Mouse (Mus musculus): ENCODE results near the gene Adprm. TPM values are rescaled to one million over a fixed set of nuclear protein-coding genes. Genes with fewer than 3 reads are reported as not detected.
"Not testable (repeated sequence)": the region's sequence is repeated elsewhere in the genome, so short reads cannot be mapped to it uniquely, and the experiment has no call there.

Adprm gene
- polyA plus RNA-seq, 1 experiment from 2014 or later, result 37.5 TPM

DNA sequence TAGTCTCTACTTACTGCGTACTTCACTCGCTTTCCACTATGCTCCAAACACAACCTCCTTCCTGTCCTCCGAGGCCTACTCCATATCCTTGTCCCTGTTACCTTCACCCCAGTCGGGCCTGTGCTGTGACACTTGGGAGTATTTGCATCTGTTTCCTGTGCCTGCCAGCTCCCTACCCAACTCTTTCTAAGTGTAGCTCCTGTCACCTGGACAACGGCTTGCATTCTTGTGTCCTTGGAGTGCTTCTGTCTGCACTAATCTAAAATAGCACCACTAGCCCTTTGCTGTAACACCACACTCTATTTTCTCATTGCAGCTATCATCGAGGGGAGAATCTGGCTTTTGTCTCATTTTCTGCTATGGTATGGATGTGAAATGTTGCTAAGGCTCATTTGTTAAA is 11.9 kb downstream of the Adprm start:
- no peak overlapping the region for H3K4me3 ChIP-seq
- H3K27ac ChIP-seq (replicated peaks), result no peak overlapping the region
- H3K4me2 ChIP-seq (replicated peaks), result no peak overlapping the region
- WGBS, result 95% methylated on average over 6 of the region's 6 CpGs
- ATAC-seq (ENCODE audit: low FRiP score, low read depth), result no peak
- no peaks in the 10 kb centered on the region; the same call in 1 of the 2 replicates for H3K9me3 ChIP-seq
- 0 out of 2 replicates have a peak, but pooled peaks cover 2% of the 10 kb centered on the region for H3K4me1 ChIP-seq
- no peaks in the 10 kb centered on the region for H3K27me3 ChIP-seq
- H3K36me3 ChIP-seq, result peaks cover 55% of the 10 kb centered on the region
- H3K9ac ChIP-seq (replicated peaks), result no peak overlapping the region

- Histone ChIP-seq H3K4me3 (no peak overlapping the region), H3K4me1 (0 out of 2 replicates have a peak, but pooled peaks cover 2% of the 10 kb centered on the region), H3K27me3 (no peaks in the 10 kb centered on the region), H3K36me3 (peaks cover 55% of the 10 kb centered on the region), H3K27ac (replicated peaks) (no peak overlapping the region), H3K9ac (replicated peaks) (no peak overlapping the region), H3K4me2 (replicated peaks) (no peak overlapping the region), H3K9me3 (no peaks in the 10 kb centered on the region; the same call in 1 of the 2 replicates)
- WGBS, result 87% methylated on average over 3 of the region's 3 CpGs
- ATAC-seq (ENCODE audit: low FRiP score, low read depth), result no peak
These were observed 12.6 kb downstream of the Adprm start for GRCm38 (mm10) chr11:67039799-67040198.

DNA sequence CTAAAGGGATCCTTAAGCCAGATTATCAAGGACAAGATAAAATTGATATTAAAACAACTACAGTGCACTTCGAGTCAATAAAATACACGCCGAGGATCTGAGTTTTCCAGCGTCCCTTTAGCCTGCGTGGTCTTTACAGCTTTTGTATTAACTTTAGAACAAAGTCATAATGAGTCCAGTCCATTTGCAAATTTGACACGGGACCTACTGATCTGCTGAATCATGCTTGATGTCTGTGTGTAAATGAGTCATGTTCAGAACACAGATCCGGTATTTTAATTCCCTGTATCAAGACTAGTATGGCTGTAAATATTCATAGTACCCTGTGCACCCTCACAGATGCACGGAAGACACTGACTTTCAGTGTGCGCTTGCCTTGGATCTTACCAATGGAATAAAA is 15.5 kb downstream of the Adprm start:
- H3K27me3 ChIP-seq, result no peaks in the 10 kb centered on the region
- H3K4me3 ChIP-seq, result no peak overlapping the region
- H3K9ac ChIP-seq (replicated peaks), result no peak overlapping the region
- no peaks in the 10 kb centered on the region; the same call in 1 of the 2 replicates for H3K9me3 ChIP-seq
- peaks cover 48% of the 10 kb centered on the region for H3K36me3 ChIP-seq
- no peak overlapping the region for H3K27ac ChIP-seq (replicated peaks)
- H3K4me2 ChIP-seq (replicated peaks), result no peak overlapping the region
- WGBS, result 95% methylated on average over 9 of the region's 9 CpGs
- H3K4me1 ChIP-seq, result no peaks in the 10 kb centered on the region
- no peak for ATAC-seq (ENCODE audit: low FRiP score, low read depth)

DNA sequence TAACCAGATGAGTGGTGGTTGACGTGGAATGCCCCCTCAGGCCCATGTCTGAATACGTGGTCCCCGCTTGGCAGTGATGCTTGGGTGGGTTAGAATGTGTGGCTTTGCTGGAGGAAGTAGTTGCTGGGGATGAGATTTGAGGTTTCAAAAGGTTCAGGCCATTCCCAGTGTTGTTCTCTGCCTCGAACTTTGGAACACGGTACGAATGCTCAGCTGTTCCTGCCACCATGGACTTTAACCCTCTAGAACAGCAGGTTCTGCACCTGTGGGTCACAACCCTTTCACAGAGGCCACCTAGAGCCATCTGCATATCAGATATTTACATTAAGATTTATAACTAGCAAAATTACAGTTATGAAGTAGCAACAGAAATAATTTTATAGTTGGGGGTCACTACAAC is 16.2 kb downstream of the Adprm start:
- Histone ChIP-seq H3K36me3 (peaks cover 42% of the 10 kb centered on the region), H3K9me3 (no peaks in the 10 kb centered on the region; the same call in 1 of the 2 replicates), H3K4me2 (replicated peaks) (no peak overlapping the region), H3K27ac (replicated peaks) (no peak overlapping the region), H3K9ac (replicated peaks) (no peak overlapping the region), H3K4me1 (no peaks in the 10 kb centered on the region), H3K4me3 (no peak overlapping the region), H3K27me3 (no peaks in the 10 kb centered on the region)
- 89% methylated on average over 6 of the region's 6 CpGs for WGBS
- ATAC-seq (ENCODE audit: low FRiP score, low read depth), result no peak

DNA sequence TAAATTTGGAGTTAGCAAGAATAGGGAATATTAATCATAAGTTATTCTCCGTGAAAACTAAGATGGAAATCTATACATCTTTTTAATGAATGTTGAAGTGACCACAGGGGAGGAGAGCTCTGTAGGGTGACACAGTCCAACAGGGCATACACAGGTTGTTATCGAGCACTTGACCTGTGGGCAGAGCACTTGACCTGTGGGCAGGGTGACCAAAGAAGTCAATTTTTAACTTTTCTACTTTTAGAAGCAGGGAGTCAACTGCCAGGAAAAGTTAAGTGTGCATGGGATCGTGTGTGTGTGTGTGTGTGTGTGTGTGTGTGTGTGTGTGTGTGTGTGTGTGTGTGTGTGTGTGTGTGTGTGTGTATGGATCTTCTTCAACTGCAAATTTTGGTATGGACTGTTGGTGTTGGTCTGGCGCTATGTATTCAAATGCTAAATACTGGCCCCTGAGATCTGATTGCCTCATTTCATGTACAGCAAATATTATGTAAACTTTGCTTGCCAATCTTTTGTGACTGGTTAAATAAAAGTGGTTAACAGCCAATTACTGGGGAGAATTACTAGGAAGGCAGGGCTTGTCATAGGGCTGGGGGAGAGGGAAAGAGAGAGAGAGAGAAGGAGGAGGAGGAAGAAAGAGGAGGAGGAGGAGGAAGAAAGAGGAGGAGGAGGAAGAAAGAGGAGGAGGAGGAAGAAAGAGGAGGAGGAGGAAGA is 17.5 kb downstream of the Adprm start:
- WGBS, result 86% methylated on average over 4 of the region's 4 CpGs

DNA sequence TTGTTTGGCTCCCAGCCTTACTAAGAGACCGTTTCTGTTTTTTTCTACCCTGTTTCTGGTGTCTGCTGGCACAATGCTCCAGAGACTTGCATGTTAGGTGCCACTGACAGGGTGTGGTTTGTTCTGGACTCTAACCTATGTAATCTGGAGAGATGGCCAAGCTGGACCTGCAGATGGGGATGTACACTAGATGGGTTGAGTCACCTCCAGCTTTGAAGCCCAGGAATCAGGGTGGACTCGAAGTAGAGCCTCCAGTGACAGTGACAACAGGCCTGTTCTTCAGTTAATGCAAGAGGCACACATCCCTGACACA is 20.8 kb downstream of the Adprm start:
- H3K4me3 ChIP-seq, result no peak overlapping the region
- no peaks in the 10 kb centered on the region for H3K9me3 ChIP-seq
- 75% methylated on average over 2 of the region's 2 CpGs for WGBS
- H3K27me3 ChIP-seq, result no peaks in the 10 kb centered on the region
- H3K27ac ChIP-seq (replicated peaks), result no peak overlapping the region
- H3K36me3 ChIP-seq, result peaks cover 1% of the 10 kb centered on the region; the same call in 1 of the 2 replicates
- no peak overlapping the region for H3K9ac ChIP-seq (replicated peaks)
- no peak for ATAC-seq (ENCODE audit: low FRiP score, low read depth)
- no peak overlapping the region for H3K4me2 ChIP-seq (replicated peaks)
- no peaks in the 10 kb centered on the region for H3K4me1 ChIP-seq

More for the DNA sequence above, 17.5 kb downstream of the Adprm start:
- H3K27ac ChIP-seq (replicated peaks), result no peak overlapping the region
- H3K4me2 ChIP-seq (replicated peaks), result no peak overlapping the region
- H3K9ac ChIP-seq (replicated peaks), result no peak overlapping the region
- no peaks in the 10 kb centered on the region for H3K27me3 ChIP-seq
- no peak for ATAC-seq (ENCODE audit: low FRiP score, low read depth)
- H3K4me3 ChIP-seq, result no peak overlapping the region
- H3K4me1 ChIP-seq, result no peaks in the 10 kb centered on the region
- H3K36me3 ChIP-seq, result peaks cover 29% of the 10 kb centered on the region
- no peaks in the 10 kb centered on the region for H3K9me3 ChIP-seq

DNA sequence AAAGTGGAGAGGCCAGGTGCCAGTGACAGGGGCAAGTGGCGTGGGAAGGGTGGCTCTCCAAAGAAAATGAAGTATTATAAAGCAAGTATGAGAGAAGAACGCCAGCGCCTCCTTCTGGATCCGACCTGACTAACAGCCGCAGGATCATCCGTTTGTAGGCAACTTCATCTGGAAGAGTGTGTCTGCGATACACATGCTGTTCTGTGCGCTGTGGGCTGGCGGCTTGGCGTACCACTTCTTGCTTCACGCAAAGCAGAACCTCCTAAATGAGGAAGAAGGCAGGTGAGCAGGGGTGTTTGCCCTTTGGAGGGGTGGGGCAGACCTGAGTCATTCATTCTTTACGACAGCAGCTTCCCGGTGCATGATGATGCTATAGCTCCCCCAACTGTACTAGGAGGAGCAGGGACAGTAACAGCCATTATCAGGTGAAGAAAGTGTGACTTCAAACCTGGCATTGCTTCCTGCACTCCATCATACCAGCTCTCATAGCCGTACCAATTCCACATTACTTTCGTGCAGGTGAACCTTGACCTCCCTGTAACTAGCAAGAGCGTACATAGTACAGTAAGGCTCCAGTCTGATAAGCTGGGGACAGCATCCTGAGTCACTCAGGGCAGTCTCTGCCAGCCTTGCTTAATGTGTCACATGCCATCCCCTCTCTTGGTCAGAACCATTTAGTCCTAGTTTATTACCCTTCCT is 21.3 kb downstream of the Adprm start:
- Histone ChIP-seq H3K27me3 (0 out of 2 replicates have a peak, but pooled peaks cover 4% of the 10 kb centered on the region), H3K4me2 (replicated peaks) (no peak overlapping the region), H3K9ac (replicated peaks) (no peak overlapping the region), H3K4me3 (no peak overlapping the region), H3K36me3 (no peaks in the 10 kb centered on the region), H3K9me3 (no peaks in the 10 kb centered on the region), H3K4me1 (peaks cover under 1% of the 10 kb centered on the region; the same call in 1 of the 2 replicates), H3K27ac (replicated peaks) (no peak overlapping the region)
- no peak for ATAC-seq (ENCODE audit: low FRiP score, low read depth)
- WGBS, result 62% methylated on average over 16 of the region's 16 CpGs

DNA sequence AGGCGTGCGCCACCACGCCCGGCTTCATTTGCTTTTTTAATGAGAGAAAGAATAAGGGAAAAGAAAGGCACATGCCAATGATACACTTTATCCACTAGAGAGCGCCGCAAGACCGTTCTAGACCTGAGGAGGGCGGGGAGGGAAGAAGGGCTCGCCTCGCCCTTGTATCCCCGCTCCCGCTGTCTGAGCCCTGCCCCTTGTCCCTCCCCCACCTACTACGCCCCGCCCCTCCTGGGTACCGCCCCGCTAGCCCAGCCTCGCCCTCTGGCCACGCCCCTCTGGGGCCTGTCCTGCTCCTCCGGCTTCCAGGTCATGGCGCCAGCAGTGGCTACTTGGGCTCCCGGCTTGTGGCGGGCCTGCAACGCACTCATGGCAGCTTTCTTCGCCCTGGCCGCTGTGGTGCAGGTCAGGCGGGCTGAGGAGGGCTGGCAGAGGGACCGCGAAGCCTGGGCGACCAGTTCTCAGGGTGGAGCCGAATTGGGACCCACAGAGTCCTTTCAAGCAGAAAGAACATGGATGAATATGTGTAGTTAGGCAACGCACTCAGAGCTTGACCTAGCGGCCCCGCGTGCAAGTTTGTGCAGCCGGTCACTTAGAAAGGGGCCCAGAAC is 27.4 kb downstream of the Adprm start, which contains the start of gene Tmem220:
Tmem220 (plus strand) TSS at position 288 of the 611 bp plus-strand sequence.
- peak within 1 kb of the TSS; percentile 59 for H3K9ac ChIP-seq (replicated peaks)
- ATAC-seq (ENCODE audit: low FRiP score, low read depth), result peak; percentile 98
- no peaks in the 10 kb centered on the region for H3K36me3 ChIP-seq
- peaks cover 15% of the 10 kb centered on the region for H3K4me1 ChIP-seq
- H3K27ac ChIP-seq (replicated peaks), result no peak within 1 kb of the TSS; the same call in 1 of the 2 replicates
- H3K4me2 ChIP-seq (replicated peaks), result peak within 1 kb of the TSS; percentile 61
- no peaks in the 10 kb centered on the region for H3K9me3 ChIP-seq
- H3K27me3 ChIP-seq, result peaks cover 27% of the 10 kb centered on the region
- WGBS, result 2% methylated on average over 35 of the region's 35 CpGs
- peak within 1 kb of the TSS; percentile 43 for H3K4me3 ChIP-seq

GRCm38 (mm10) chr11:67023802-67024340 is 28.5 kb downstream of the Adprm start:
- ATAC-seq (ENCODE audit: low FRiP score, low read depth), result no peak
- Histone ChIP-seq H3K9me3 (no peaks in the 10 kb centered on the region), H3K4me2 (replicated peaks) (0 out of 2 replicates have a peak overlapping the region, but pooled peaks have one; percentile 61), H3K27ac (replicated peaks) (no peak overlapping the region), H3K9ac (replicated peaks) (no peak overlapping the region), H3K4me1 (peaks cover 15% of the 10 kb centered on the region), H3K4me3 (no peak overlapping the region), H3K27me3 (peaks cover 35% of the 10 kb centered on the region), H3K36me3 (no peaks in the 10 kb centered on the region)
- 14% methylated on average over 6 of the region's 6 CpGs for WGBS

- H3K4me1 ChIP-seq, result peaks cover 17% of the 10 kb centered on the region
- not testable (repeated sequence) for H3K9ac ChIP-seq (replicated peaks); H3K4me2 ChIP-seq (replicated peaks); ATAC-seq (ENCODE audit: low FRiP score, low read depth); H3K9me3 ChIP-seq; H3K36me3 ChIP-seq; H3K4me3 ChIP-seq; H3K27ac ChIP-seq (replicated peaks)
- H3K27me3 ChIP-seq, result peaks cover 41% of the 10 kb centered on the region
- WGBS, result 31% methylated on average over 1 of the region's 1 CpGs
These were observed 29.2 kb downstream of the Adprm start for GRCm38 (mm10) chr11:67023191-67023590.

DNA sequence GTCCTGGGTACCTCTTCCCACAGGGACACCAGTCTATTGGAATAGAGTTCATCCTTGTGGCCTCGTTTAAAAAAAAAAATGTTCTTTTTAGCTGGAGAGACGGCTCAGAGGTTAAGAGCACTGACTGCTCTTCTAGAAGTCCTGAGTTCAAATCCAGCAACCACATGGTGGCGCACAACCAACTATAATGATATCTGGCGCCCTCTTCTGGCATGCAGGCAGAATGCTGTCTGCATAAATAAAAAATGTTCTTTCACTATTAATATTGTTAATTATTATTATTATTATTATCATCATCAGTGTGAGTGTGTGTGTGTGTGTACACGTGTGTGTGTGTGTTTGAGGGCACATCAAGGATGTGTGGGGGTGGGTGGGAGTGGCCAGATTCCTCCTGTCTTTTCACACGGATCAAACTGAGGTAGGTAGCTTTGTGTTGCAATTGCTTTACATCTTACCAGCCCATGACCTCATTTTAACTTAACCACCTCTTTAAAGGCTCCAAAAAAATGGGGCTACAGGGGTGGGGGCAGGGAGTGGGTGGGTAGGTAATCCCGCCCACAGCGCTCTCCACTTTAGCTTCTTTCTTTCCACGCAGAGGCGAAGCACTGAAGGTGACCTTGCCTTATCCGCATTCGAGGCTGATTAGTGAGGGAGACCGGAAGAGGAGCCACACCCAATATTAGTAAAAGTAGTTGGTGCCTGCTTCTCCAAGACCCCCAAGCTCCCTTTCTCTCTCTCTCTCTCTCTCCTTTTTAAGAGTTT is 29.9 kb downstream of the Adprm start:
- Histone ChIP-seq H3K9ac (replicated peaks) (no peak overlapping the region), H3K4me1 (peaks cover 24% of the 10 kb centered on the region), H3K27me3 (peaks cover 42% of the 10 kb centered on the region), H3K36me3 (no peaks in the 10 kb centered on the region), H3K4me2 (replicated peaks) (no peak overlapping the region), H3K27ac (replicated peaks) (no peak overlapping the region), H3K9me3 (no peaks in the 10 kb centered on the region), H3K4me3 (no peak overlapping the region)
- 91% methylated on average over 13 of the region's 13 CpGs for WGBS
- ATAC-seq (ENCODE audit: low FRiP score, low read depth), result no peak
